Mouse (Mus musculus) stomach, postnatal 0 days (tissue): ENCODE results near the gene Col18a1. TPM values are rescaled to one million over a fixed set of nuclear protein-coding genes. Genes with fewer than 3 reads are reported as not detected.

Source experiments
- ATAC-seq: fragments of 200-750 bp; cut with Nextera tagmentation; 2 replicates; pipeline ENCODE4 v1.8.0; 2017; ENCODE audit not compliant: low FRiP score, low TSS enrichment
- DNase-seq: peaks from one replicate; pipeline ENCODE4 v3.0.0-alpha.2; 2016; ENCODE audit warnings: low spot score
- H3K27ac ChIP-seq: fragments of 300-500 bp; sonication (generic); replicated peaks from 2 replicates; pipeline ENCODE4 v1.5.1; 2014; ENCODE audit warnings: mild to moderate bottlenecking, control low read depth
- H3K27me3 ChIP-seq: fragments of 300-500 bp; sonication (generic); 2 replicates; pipeline ENCODE4 v1.6.1; 2014; ENCODE audit warnings: low read length; ENCODE audit not compliant: control insufficient read depth, insufficient read depth
- H3K36me3 ChIP-seq: fragments of 300-500 bp; sonication (generic); 2 replicates; pipeline ENCODE4 v1.6.1; 2014; ENCODE audit warnings: low read length, mixed read lengths; ENCODE audit not compliant: control insufficient read depth, insufficient read depth
- H3K4me1 ChIP-seq: fragments of 300-500 bp; sonication (generic); replicated peaks from 2 replicates; pipeline ENCODE4 v1.6.1; 2014; ENCODE audit warnings: antibody characterized with exemption; ENCODE audit not compliant: control insufficient read depth, insufficient read depth
- H3K4me2 ChIP-seq: fragments of 300-500 bp; sonication (generic); replicated peaks from 2 replicates; pipeline ENCODE4 v1.6.1; 2014; ENCODE audit warnings: low read depth, mild to moderate bottlenecking, control low read depth, moderate library complexity
- H3K4me3 ChIP-seq: fragments of 300-500 bp; sonication (generic); 2 replicates; pipeline ENCODE4 v1.5.1; 2014; ENCODE audit warnings: low read depth, low read length, control low read depth
- H3K9ac ChIP-seq: fragments of 300-500 bp; sonication (generic); 2 replicates; pipeline ENCODE4 v1.6.1; 2014; ENCODE audit warnings: mild to moderate bottlenecking, low read length, control low read depth, mixed read lengths
- H3K9me3 ChIP-seq: fragments of 300-500 bp; sonication (generic); 2 replicates; pipeline ENCODE4 v1.6.1; 2016; ENCODE audit warnings: low read length; ENCODE audit not compliant: control insufficient read depth
- CTCF ChIP-seq: IDR thresholded peaks from 2 replicates; pipeline ENCODE4 v1.5.1; 2016; ENCODE audit warnings: antibody characterized with exemption, low read depth, mild to moderate bottlenecking, moderate library complexity
- EP300 ChIP-seq: optimal IDR thresholded peaks from 2 replicates; pipeline ENCODE3; 2016; ENCODE audit warnings: antibody characterized with exemption
- WGBS: fragments of 180-500 bp; shearing (Covaris S2); extraction: QIAGEN DNeasy Blood & Tissue Kit; methylation state at CpG from one replicate; pipeline ENCODE4 v1.1.7; 2014; 5-methylcytosine and 5-hydroxymethylcytosine counted together
- polyA plus RNA-seq: library from polyadenylated mRNA; unstranded; fragments of >200 nt; fragmentation: Nextera tagmentation; extraction: Ambion mirVana; gene quantifications from 2 replicates; pipeline ENCODE4 v1.2.1, GENCODE M21; 2015

The Col18a1 gene
- polyA plus RNA-seq, 1 experiment from 2014 or later = 26.3 TPM

DNA sequence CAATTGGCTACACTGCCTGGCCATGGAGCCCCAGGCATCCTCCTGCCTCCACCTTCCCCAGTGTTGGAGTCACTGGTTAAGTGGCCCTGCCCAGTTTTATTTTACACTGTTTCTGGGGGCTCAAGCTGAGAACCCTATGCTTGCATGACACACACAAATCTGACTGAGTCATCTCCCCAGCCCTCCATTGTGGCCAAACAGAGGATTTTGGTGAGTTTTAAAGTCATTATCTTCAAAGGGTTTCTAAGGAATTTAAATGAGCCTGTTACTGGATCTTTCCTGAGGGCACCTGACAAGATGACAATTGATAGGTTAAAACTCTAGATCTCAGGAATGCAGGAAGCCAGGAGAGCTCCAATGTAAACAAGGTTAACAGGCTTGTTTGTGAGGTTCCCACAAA is 27.1 kb upstream of the Col18a1 start:
- H3K4me1 ChIP-seq = no peaks in the 10 kb centered on the region
- H3K36me3 ChIP-seq = no peaks in the 10 kb centered on the region
- no peak overlapping the region for H3K27ac ChIP-seq
- no peak overlapping the region for H3K9ac ChIP-seq
- ATAC-seq (no peak), DNase-seq (no peak)
- TF ChIP-seq EP300 (no peak), CTCF (no peak)
- no peak overlapping the region for H3K4me3 ChIP-seq
- no peaks in the 10 kb centered on the region for H3K27me3 ChIP-seq
- no peaks in the 10 kb centered on the region for H3K9me3 ChIP-seq
- no peak overlapping the region for H3K4me2 ChIP-seq

GRCm38 (mm10) chr10:77192745-77193144 is 26.4 kb upstream of the Col18a1 start:
- no peaks in the 10 kb centered on the region for H3K9me3 ChIP-seq
- H3K27me3 ChIP-seq = no peaks in the 10 kb centered on the region
- ATAC-seq (no peak), DNase-seq (no peak)
- 66% methylated on average over 17 of the region's 17 CpGs for WGBS
- TF ChIP-seq CTCF (no peak), EP300 (no peak)
- no peaks in the 10 kb centered on the region for H3K36me3 ChIP-seq
- H3K9ac ChIP-seq = no peak overlapping the region
- H3K4me3 ChIP-seq = no peak overlapping the region
- H3K4me2 ChIP-seq = no peak overlapping the region
- no peaks in the 10 kb centered on the region for H3K4me1 ChIP-seq
- H3K27ac ChIP-seq = no peak overlapping the region

GRCm38 (mm10) chr10:77190967-77191915 is 24.9 kb upstream of the Col18a1 start:
- DNase-seq = no peak
- H3K9me3 ChIP-seq = no peaks in the 10 kb centered on the region
- no peaks in the 10 kb centered on the region for H3K36me3 ChIP-seq
- 0 out of 2 replicates have a peak, but pooled peaks have one; percentile 25 for ATAC-seq
- no peak overlapping the region for H3K4me3 ChIP-seq
- H3K27ac ChIP-seq = no peak overlapping the region
- WGBS = 46% methylated on average over 10 of the region's 10 CpGs
- no peaks in the 10 kb centered on the region for H3K4me1 ChIP-seq
- H3K9ac ChIP-seq = no peak overlapping the region
- TF ChIP-seq EP300 (no peak), CTCF (no peak)
- H3K4me2 ChIP-seq = no peak overlapping the region
- H3K27me3 ChIP-seq = no peaks in the 10 kb centered on the region

DNA sequence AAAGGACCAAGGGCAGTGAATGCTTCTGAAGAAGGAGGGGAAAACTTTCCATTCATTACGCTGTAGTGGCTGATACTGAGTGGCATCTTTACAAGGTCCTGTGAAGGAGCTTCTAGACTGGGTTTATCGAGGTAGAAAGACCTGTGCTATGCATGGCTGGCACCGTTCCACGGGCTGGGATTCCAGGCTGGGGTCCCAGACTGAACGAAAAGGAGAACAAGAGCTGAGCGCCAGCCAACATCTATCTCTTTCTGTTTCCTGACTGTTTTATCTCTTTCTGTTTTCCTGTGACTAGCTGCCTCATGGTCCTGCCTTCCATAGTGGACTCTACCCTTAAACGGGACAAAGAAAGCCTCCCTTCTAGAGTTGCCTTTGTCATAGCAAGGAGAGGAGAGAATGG is 21.1 kb upstream of the Col18a1 start:
- 66% methylated on average over 7 of the region's 7 CpGs for WGBS
- Histone ChIP-seq H3K27ac (no peak overlapping the region), H3K4me3 (no peak overlapping the region), H3K27me3 (no peaks in the 10 kb centered on the region), H3K4me2 (no peak overlapping the region), H3K4me1 (no peaks in the 10 kb centered on the region), H3K36me3 (no peaks in the 10 kb centered on the region), H3K9ac (no peak overlapping the region), H3K9me3 (no peaks in the 10 kb centered on the region)
- ATAC-seq (no peak), DNase-seq (no peak)
- TF ChIP-seq CTCF (no peak), EP300 (no peak)

DNA sequence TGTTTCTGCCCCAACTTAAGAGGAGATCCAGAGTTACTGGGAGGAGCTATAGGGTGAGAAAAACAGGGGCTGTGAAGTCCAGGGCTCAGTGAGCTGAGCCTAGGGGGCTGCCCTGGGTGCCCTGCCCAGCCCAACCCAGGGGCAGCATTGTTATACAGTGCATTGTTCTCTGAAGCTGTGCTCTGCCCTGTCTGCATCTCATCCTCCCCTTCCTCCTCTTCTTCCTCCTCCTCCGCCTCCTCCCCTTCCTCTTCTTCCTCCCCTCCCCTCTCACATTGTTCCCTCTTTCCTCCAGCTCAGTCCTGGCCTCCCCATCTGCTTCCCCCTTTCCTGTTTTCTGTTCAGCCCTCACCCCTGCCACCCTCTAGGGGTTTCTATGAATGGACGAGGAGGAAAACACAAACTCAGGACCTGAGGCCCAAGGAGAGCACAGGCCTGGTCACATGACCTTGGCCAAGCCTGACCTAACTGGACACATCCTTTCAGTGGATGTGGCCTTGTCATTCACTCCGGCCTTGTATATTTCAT is 16.5 kb upstream of the Col18a1 start:
- H3K36me3 ChIP-seq = no peaks in the 10 kb centered on the region
- no peaks in the 10 kb centered on the region for H3K4me1 ChIP-seq
- DNase-seq (no peak), ATAC-seq (0 out of 2 replicates have a peak, but pooled peaks have one; percentile 26)
- H3K4me2 ChIP-seq = no peak overlapping the region
- TF ChIP-seq CTCF (no peak), EP300 (no peak)
- no peaks in the 10 kb centered on the region for H3K27me3 ChIP-seq
- 66% methylated on average over 3 of the region's 3 CpGs for WGBS
- H3K9me3 ChIP-seq = no peaks in the 10 kb centered on the region
- H3K4me3 ChIP-seq = no peak overlapping the region
- H3K9ac ChIP-seq = no peak overlapping the region
- H3K27ac ChIP-seq = no peak overlapping the region

DNA sequence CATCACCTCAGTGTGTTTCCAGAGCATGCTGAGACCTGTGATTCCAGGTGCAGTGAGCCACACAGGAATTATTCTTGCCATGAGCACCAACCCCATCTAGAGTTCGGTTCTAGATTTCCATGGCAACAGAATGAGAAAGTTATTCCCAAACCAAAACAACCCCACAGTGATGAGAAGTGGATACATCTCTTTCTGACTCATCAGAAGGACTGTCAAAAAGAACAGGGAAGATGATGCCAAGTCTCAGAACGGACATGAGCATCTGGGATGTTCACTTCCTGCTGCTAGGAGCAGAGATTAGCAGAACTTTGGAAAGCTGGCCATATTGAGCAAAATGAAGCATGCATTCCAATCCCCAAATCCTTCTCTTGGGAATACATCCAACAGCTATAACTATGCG is 13.8 kb upstream of the Col18a1 start:
- H3K9ac ChIP-seq = no peak overlapping the region
- no peaks in the 10 kb centered on the region for H3K36me3 ChIP-seq
- H3K4me1 ChIP-seq = no peaks in the 10 kb centered on the region
- 59% methylated on average over 3 of the region's 3 CpGs for WGBS
- no peak overlapping the region for H3K4me2 ChIP-seq
- DNase-seq (no peak), ATAC-seq (no peak)
- no peaks in the 10 kb centered on the region for H3K27me3 ChIP-seq
- no peaks in the 10 kb centered on the region for H3K9me3 ChIP-seq
- no peak overlapping the region for H3K27ac ChIP-seq
- no peak overlapping the region for H3K4me3 ChIP-seq
- TF ChIP-seq EP300 = no peak
- no peak for TF ChIP-seq CTCF
